30 mouse cellular contexts compared by ENCODE assay signal in genomic region chrX:8263156-8263804, GRCm38 (mm10). TPM values are rescaled to one million over a fixed set of nuclear protein-coding genes. Genes with fewer than 3 reads are reported as not detected.
A peak's percentile ranks its signal among the peaks of the same experiment; 100 is the strongest.
DNase-seq lines count a peak whose midpoint lies in the region; ATAC-seq and TF ChIP-seq lines count a peak whose summit lies in the region.
"Had no signal": no experiment of that assay in that cellular context is flagged by ENCODE, and none has a peak within 500 bp of the region (broad histone marks: within the 10 kb centered on the region; RNA-seq: fewer than 3 reads in every experiment).

No protein-coding gene starts in this region.

- H3K4me1 ChIP-seq in testis, adult 2 months (ENCODE audit: control insufficient read depth, insufficient read depth, low read length): no peaks in the 10 kb centered on the region
- H3K4me1 ChIP-seq in liver, embryonic 15.5 days (replicated peaks): peaks cover 27% of the 10 kb centered on the region
- no peaks in the 10 kb centered on the region for H3K4me1 ChIP-seq in hindbrain, embryonic 16.5 days (ENCODE audit: control insufficient read depth, insufficient read depth, low read depth, low read length)
- H3K4me1 ChIP-seq: embryonic facial prominence, embryonic 12.5 days; embryonic facial prominence, embryonic 15.5 days; forebrain, embryonic 10.5 days; forebrain, embryonic 13.5 days; heart, embryonic 10.5 days; hindbrain, embryonic 12.5 days; hindbrain, embryonic 15.5 days had no signal

- no peaks in the 10 kb centered on the region for H3K9me3 ChIP-seq in liver, embryonic 15.5 days (replicated peaks)
- H3K9me3 ChIP-seq in hindbrain, embryonic 16.5 days (ENCODE audit: control insufficient read depth, low read length): no peaks in the 10 kb centered on the region; the same call in 1 of the 2 replicates
- H3K9me3 ChIP-seq: embryonic facial prominence, embryonic 12.5 days; embryonic facial prominence, embryonic 15.5 days; forebrain, embryonic 10.5 days; forebrain, embryonic 13.5 days; heart, embryonic 10.5 days; hindbrain, embryonic 12.5 days; hindbrain, embryonic 15.5 days had no signal

- TF ChIP-seq CTCF in testis, adult 2 months (IDR thresholded peaks at IDR 0.05; ENCODE audit: control insufficient read depth, insufficient read depth, insufficient replicate concordance, low read depth, low read length): no peak

- 0 out of 2 replicates have a peak, but pooled peaks have one; percentile 65 for ATAC-seq in erythroid progenitor cell, adult 5-6 weeks (replicated peaks; ENCODE audit: low FRiP score, poor library complexity, severe bottlenecking)
- no peak for ATAC-seq in liver, embryonic 15.5 days (ENCODE audit: insufficient read depth)
- peak; percentile 66; the same call in 1 of the 2 replicates for ATAC-seq in megakaryocyte-erythroid progenitor cell, adult 5-6 weeks (replicated peaks; ENCODE audit: low FRiP score, low TSS enrichment, poor library complexity, severe bottlenecking)
- ATAC-seq in hindbrain, embryonic 16.5 days: no peak
- ATAC-seq: activated CD4-positive, CD25-positive, alpha-beta regulatory T cell, adult 4 months; CD4-positive, CD25-positive, alpha-beta regulatory T cell, adult 4 months; forebrain, embryonic 13.5 days; forebrain, embryonic 16.5 days had no signal

- H3K27ac ChIP-seq in testis, adult 2 months (ENCODE audit: control insufficient read depth, insufficient read depth, low read depth, low read length): peak overlapping the region; percentile 18
- H3K27ac ChIP-seq in liver, embryonic 15.5 days (replicated peaks): peak overlapping the region; percentile 33; the same call in 1 of the 2 replicates
- H3K27ac ChIP-seq in hindbrain, embryonic 16.5 days (ENCODE audit: low read depth, low read length): no peak overlapping the region
- H3K27ac ChIP-seq: embryonic facial prominence, embryonic 12.5 days; embryonic facial prominence, embryonic 15.5 days; forebrain, embryonic 10.5 days; forebrain, embryonic 13.5 days; heart, adult 2 months; heart, embryonic 10.5 days; hindbrain, embryonic 12.5 days; hindbrain, embryonic 15.5 days had no signal

- no peaks in the 10 kb centered on the region for H3K36me3 ChIP-seq in testis, adult 2 months (ENCODE audit: control insufficient read depth, insufficient read depth, low read length)
- H3K36me3 ChIP-seq in liver, embryonic 15.5 days (replicated peaks): no peaks in the 10 kb centered on the region
- H3K36me3 ChIP-seq in hindbrain, embryonic 16.5 days (ENCODE audit: control insufficient read depth, insufficient read depth, low read length): no peaks in the 10 kb centered on the region
- H3K36me3 ChIP-seq: embryonic facial prominence, embryonic 12.5 days; embryonic facial prominence, embryonic 15.5 days; forebrain, embryonic 10.5 days; heart, embryonic 10.5 days; hindbrain, embryonic 12.5 days; hindbrain, embryonic 15.5 days had no signal

- H3K4me2 ChIP-seq in liver, embryonic 15.5 days: peak overlapping the region; percentile 35
- H3K4me2 ChIP-seq in hindbrain, embryonic 16.5 days (ENCODE audit: low read length): no peak overlapping the region
- H3K4me2 ChIP-seq: embryonic facial prominence, embryonic 12.5 days; embryonic facial prominence, embryonic 15.5 days; forebrain, embryonic 13.5 days; hindbrain, embryonic 12.5 days; hindbrain, embryonic 15.5 days had no signal

- H3K4me3 ChIP-seq in testis, adult 2 months (ENCODE audit: control insufficient read depth, low read depth, low read length): no peak overlapping the region
- H3K4me3 ChIP-seq in liver, embryonic 15.5 days (replicated peaks): no peak overlapping the region
- no peak overlapping the region for H3K4me3 ChIP-seq in hindbrain, embryonic 16.5 days (ENCODE audit: low read length)
- H3K4me3 ChIP-seq: embryonic facial prominence, embryonic 12.5 days; embryonic facial prominence, embryonic 15.5 days; forebrain, embryonic 10.5 days; forebrain, embryonic 13.5 days; heart, adult 2 months; heart, embryonic 10.5 days; hindbrain, embryonic 12.5 days; hindbrain, embryonic 15.5 days had no signal

- 26% methylated on average over 5 of the region's 5 CpGs for WGBS in liver, embryonic 15.5 days (ENCODE audit: insufficient replicate concordance)
- WGBS in hindbrain, embryonic 16.5 days: 83% methylated on average over 5 of the region's 5 CpGs

- DNase-seq in testis, postnatal 10 days (ENCODE audit: low spot score): no peak
- no peak for DNase-seq in right cerebral cortex, postnatal 10 days (ENCODE audit: low spot score in 2 of 2)
- no peak for DNase-seq in adipocyte (ENCODE audit: low spot score)
- DNase-seq: adrenal gland, postnatal 10 days; adrenal gland, postnatal 36 days; cerebellum, adult 11 months; cerebellum, adult 2 months; cerebellum, adult 9-11 months; cerebellum, postnatal 25 days; gastrocnemius, postnatal 10 days; gastrocnemius, postnatal 36 days; heart, adult 2 months had no signal

- H3K9ac ChIP-seq in liver, embryonic 15.5 days: no peak overlapping the region
- H3K9ac ChIP-seq in hindbrain, embryonic 16.5 days (ENCODE audit: low read depth, low read length): no peak overlapping the region
- H3K9ac ChIP-seq: embryonic facial prominence, embryonic 12.5 days; embryonic facial prominence, embryonic 15.5 days; forebrain, embryonic 13.5 days; hindbrain, embryonic 12.5 days; hindbrain, embryonic 15.5 days had no signal

- TF ChIP-seq POLR2A in testis, adult 2 months (IDR thresholded peaks at IDR 0.05; ENCODE audit: control insufficient read depth, low read depth, low read length): no peak

- no peaks in the 10 kb centered on the region for H3K27me3 ChIP-seq in testis, adult 2 months (ENCODE audit: control insufficient read depth, insufficient read depth, low read length)
- no peaks in the 10 kb centered on the region for H3K27me3 ChIP-seq in liver, embryonic 15.5 days
- H3K27me3 ChIP-seq in hindbrain, embryonic 16.5 days (replicated peaks; ENCODE audit: control insufficient read depth, insufficient read depth, low read length): no peaks in the 10 kb centered on the region
- H3K27me3 ChIP-seq: embryonic facial prominence, embryonic 12.5 days; embryonic facial prominence, embryonic 15.5 days; forebrain, embryonic 13.5 days; hindbrain, embryonic 12.5 days; hindbrain, embryonic 15.5 days had no signal

RNA-seq across cellular contexts. Expression of gene Slc38a5, which starts 7.7 kb away (rescaled TPM):
- 19.9 and 34.6 TPM in 2 replicates for polyA plus RNA-seq in testis, adult 2 months (2012; rRNA removed)
- 291 and 297 TPM in 2 replicates for total RNA-seq in erythroid progenitor cell, adult 5-6 weeks (2015; ENCODE audit: low replicate concordance)
- 150 and 166 TPM in 2 replicates for total RNA-seq in erythroid progenitor cell, adult 5-6 weeks (2017; ENCODE audit: low replicate concordance)
- 67.3 and 70.0 TPM in 2 replicates for polyA plus RNA-seq in liver, embryonic 15.5 days (2015; fragmentation: Nextera tagmentation; extraction: Ambion mirVana)
- total RNA-seq in megakaryocyte-erythroid progenitor cell, adult 5-6 weeks (2014; fragmentation: Nextera tagmentation): 97.9 and 114 TPM in 2 replicates
- total RNA-seq in megakaryocyte-erythroid progenitor cell, adult 5-6 weeks (2017): 50.5 and 88.6 TPM in 2 replicates
- 34.6 and 43.0 TPM in 2 replicates for polyA plus RNA-seq in hindbrain, embryonic 16.5 days (2015; fragmentation: Nextera tagmentation; extraction: Ambion mirVana)
- total RNA-seq: adrenal gland, postnatal 36 days; gastrocnemius, adult 18-20 months; gastrocnemius, postnatal 36 days had no signal
- polyA plus RNA-seq: C2C12; CD4-positive, CD25-positive, alpha-beta regulatory T cell, adult 4 months had no signal

RNA-seq across cellular contexts. Expression of gene Ftsj1, which starts 11.1 kb away (rescaled TPM):
- polyA plus RNA-seq in testis, adult 2 months (2012; rRNA removed): 4.9 and 5.5 TPM in 2 replicates
- total RNA-seq in erythroid progenitor cell, adult 5-6 weeks (2015; ENCODE audit: low replicate concordance): 26.8 and 42.9 TPM in 2 replicates
- 23.7 and 25.0 TPM in 2 replicates for total RNA-seq in erythroid progenitor cell, adult 5-6 weeks (2017; ENCODE audit: low replicate concordance)
- polyA plus RNA-seq in liver, embryonic 15.5 days (2015; fragmentation: Nextera tagmentation; extraction: Ambion mirVana): 34.0 and 36.4 TPM in 2 replicates
- total RNA-seq in megakaryocyte-erythroid progenitor cell, adult 5-6 weeks (2014; fragmentation: Nextera tagmentation): 51.2 and 86.0 TPM in 2 replicates
- 31.5 and 49.2 TPM in 2 replicates for total RNA-seq in megakaryocyte-erythroid progenitor cell, adult 5-6 weeks (2017)
- 49.9 and 52.8 TPM in 2 replicates for polyA plus RNA-seq in hindbrain, embryonic 16.5 days (2015; fragmentation: Nextera tagmentation; extraction: Ambion mirVana)

RNA-seq across cellular contexts. Expression of gene Porcn, which starts 57.0 kb away (rescaled TPM):
- polyA plus RNA-seq in testis, adult 2 months (2012; rRNA removed): 14.0 and 20.0 TPM in 2 replicates
- total RNA-seq in erythroid progenitor cell, adult 5-6 weeks (2015; ENCODE audit: low replicate concordance): not detected in 2 replicates
- not detected in 2 replicates for total RNA-seq in erythroid progenitor cell, adult 5-6 weeks (2017; ENCODE audit: low replicate concordance)
- 0.83 and 1.1 TPM in 2 replicates for polyA plus RNA-seq in liver, embryonic 15.5 days (2015; fragmentation: Nextera tagmentation; extraction: Ambion mirVana)
- 2.3 TPM in 1 of 2 replicates, not detected in the other for total RNA-seq in megakaryocyte-erythroid progenitor cell, adult 5-6 weeks (2014; fragmentation: Nextera tagmentation)
- total RNA-seq in megakaryocyte-erythroid progenitor cell, adult 5-6 weeks (2017): 1.5 TPM in 1 of 2 replicates, not detected in the other
- 50.7 and 55.4 TPM in 2 replicates for polyA plus RNA-seq in hindbrain, embryonic 16.5 days (2015; fragmentation: Nextera tagmentation; extraction: Ambion mirVana)
- total RNA-seq: granulocyte monocyte progenitor cell, adult 5-6 weeks had no signal

Comparison
In these comparisons a context has a peak if more than half of its experiments do, and no peak if none do; other contexts are left out.
1. ATAC-seq: peak in erythroid progenitor cell, adult 5-6 weeks (single experiment) and megakaryocyte-erythroid progenitor cell, adult 5-6 weeks (single experiment); none in liver, embryonic 15.5 days (single experiment) and hindbrain, embryonic 16.5 days (single experiment).